ENCODE assay signal across 8 mouse cellular contexts in genomic region chr17:36942391-36942790, GRCm38 (mm10). TPM values are rescaled to one million over a fixed set of nuclear protein-coding genes. Genes with fewer than 3 reads are reported as not detected.
A peak's percentile ranks its signal among the peaks of the same experiment; 100 is the strongest.
DNase-seq lines count a peak whose midpoint lies in the region; ATAC-seq and TF ChIP-seq lines count a peak whose summit lies in the region.

No protein-coding gene starts in this region.

- intact Hi-C loops in heart, postnatal 25 days (cut with DNase I) = no loop called here

- H3K4me3 ChIP-seq in cortical plate, adult 2 months (ENCODE audit: insufficient read depth, low read length) = peak overlapping the region; percentile 34

- peak; percentile 80 for DNase-seq in right cerebral cortex, adult 18-20 months
- DNase-seq in right cerebral cortex, postnatal 10 days (ENCODE audit: low spot score in 2 of 2) = no peak
- peak; percentile 41 for DNase-seq in heart, postnatal 25 days (ENCODE audit: low spot score)
- DNase-seq in kidney, postnatal 4 days = peak; percentile 36 to 58
- peak; percentile 62 for DNase-seq in testis, postnatal 10 days (ENCODE audit: low spot score)
- DNase-seq in layer of hippocampus, adult 9-10 months (ENCODE audit: low spot score) = no peak

- H3K4me1 ChIP-seq in cortical plate, adult 2 months (ENCODE audit: control insufficient read depth, insufficient read depth, low read length) = 0 out of 2 replicates have a peak, but pooled peaks cover under 1% of the 10 kb centered on the region

- peak overlapping the region; percentile 17 for H3K27ac ChIP-seq in cortical plate, adult 2 months (ENCODE audit: insufficient read depth, low read length)

- TF ChIP-seq CTCF in cortical plate, adult 2 months (IDR thresholded peaks at IDR 0.05; ENCODE audit: extremely low read depth, insufficient read depth, low read length) = no peak

- no peak; the same call in 1 of the 2 replicates for TF ChIP-seq POLR2A in cortical plate, adult 2 months (IDR thresholded peaks at IDR 0.05; ENCODE audit: extremely low read depth, insufficient read depth, low read length)

- ATAC-seq in megakaryocyte-erythroid progenitor cell, adult 5-6 weeks (replicated peaks; ENCODE audit: low FRiP score, low TSS enrichment, poor library complexity, severe bottlenecking) = peak; percentile 45; the same call in 1 of the 2 replicates

RNA-seq across cellular contexts. Expression of gene Rnf39, which starts 0.3 kb away (rescaled TPM):
- 13.6 and 13.8 TPM in 2 replicates for polyA plus RNA-seq in cortical plate, adult 2 months (2012; rRNA removed)
- total RNA-seq in heart, postnatal 25 days (2021) = 1 to 10 TPM in 1 of 2 experiments, under 1 TPM in 1; 0.36 to 1.1 TPM
- total RNA-seq in megakaryocyte-erythroid progenitor cell, adult 5-6 weeks (2014; fragmentation: Nextera tagmentation) = not detected in 2 replicates
- not detected in 2 replicates for total RNA-seq in megakaryocyte-erythroid progenitor cell, adult 5-6 weeks (2017)

RNA-seq across cellular contexts. Expression of gene Ppp1r11, which starts 9.2 kb away (rescaled TPM):
- polyA plus RNA-seq in cortical plate, adult 2 months (2012; rRNA removed) = 184 and 193 TPM in 2 replicates
- total RNA-seq in heart, postnatal 25 days (2021) = 10 to 100 TPM; 87.4 to 92.9 TPM
- total RNA-seq in megakaryocyte-erythroid progenitor cell, adult 5-6 weeks (2014; fragmentation: Nextera tagmentation) = 61.5 and 88.0 TPM in 2 replicates
- 53.8 and 72.8 TPM in 2 replicates for total RNA-seq in megakaryocyte-erythroid progenitor cell, adult 5-6 weeks (2017)

RNA-seq across cellular contexts. Expression of gene Znrd1, which starts 16.0 kb away (rescaled TPM):
- 36.9 and 37.2 TPM in 2 replicates for polyA plus RNA-seq in cortical plate, adult 2 months (2012; rRNA removed)
- total RNA-seq in heart, postnatal 25 days (2021) = 10 to 100 TPM; 25.9 to 27.4 TPM
- total RNA-seq in megakaryocyte-erythroid progenitor cell, adult 5-6 weeks (2014; fragmentation: Nextera tagmentation) = 47.7 and 94.1 TPM in 2 replicates
- 17.7 and 35.3 TPM in 2 replicates for total RNA-seq in megakaryocyte-erythroid progenitor cell, adult 5-6 weeks (2017)

RNA-seq across cellular contexts. Expression of gene Znrd1as, which starts 16.0 kb away (rescaled TPM):
- 5.4 and 7.1 TPM in 2 replicates for polyA plus RNA-seq in cortical plate, adult 2 months (2012; rRNA removed)
- total RNA-seq in heart, postnatal 25 days (2021) = 10 to 100 TPM; 11.2 to 14.7 TPM
- 1.4 and 13.1 TPM in 2 replicates for total RNA-seq in megakaryocyte-erythroid progenitor cell, adult 5-6 weeks (2014; fragmentation: Nextera tagmentation)
- 11.4 and 23.7 TPM in 2 replicates for total RNA-seq in megakaryocyte-erythroid progenitor cell, adult 5-6 weeks (2017)

RNA-seq across cellular contexts. Expression of gene 2410137M14Rik, which starts 38.6 kb away (rescaled TPM):
- 0.85 and 1.0 TPM in 2 replicates for polyA plus RNA-seq in cortical plate, adult 2 months (2012; rRNA removed)
- under 1 TPM; 0.49 to 0.61 TPM for total RNA-seq in heart, postnatal 25 days (2021)
- not detected in 2 replicates for total RNA-seq in megakaryocyte-erythroid progenitor cell, adult 5-6 weeks (2014; fragmentation: Nextera tagmentation)
- total RNA-seq in megakaryocyte-erythroid progenitor cell, adult 5-6 weeks (2017) = not detected in 2 replicates

Comparison
In these comparisons a context has a peak if more than half of its experiments do, and no peak if none do; other contexts are left out.
1. DNase-seq: peak in right cerebral cortex, adult 18-20 months (single experiment), heart, postnatal 25 days (single experiment), kidney, postnatal 4 days (2 of 2) and testis, postnatal 10 days (single experiment); none in right cerebral cortex, postnatal 10 days (0 of 2) and layer of hippocampus, adult 9-10 months (single experiment).